Mouse (Mus musculus): Measurements from ENCODE around the gene Fth1.
"Not testable (repeated sequence)": the region's sequence is repeated elsewhere in the genome, so short reads cannot be mapped to it uniquely, and the experiment has no call there.

GRCm38 (mm10) chr19:9931167-9931607 is 49.2 kb upstream of the Fth1 start:
- not testable (repeated sequence) for TF ChIP-seq POLR2A (IDR thresholded peaks at IDR 0.05; ENCODE audit: borderline replicate concordance, extremely low read depth, insufficient read depth, insufficient read length, poor library complexity, severe bottlenecking); CTCF (IDR thresholded peaks at IDR 0.05; ENCODE audit: borderline replicate concordance, extremely low read depth, insufficient read depth, insufficient read length)
